Mouse (Mus musculus): ENCODE measurements around the gene Guca2b.
"Not testable (repeated sequence)": the region's sequence is repeated elsewhere in the genome, so short reads cannot be mapped to it uniquely, and the experiment has no call there.

Guca2b gene

GRCm38 (mm10) chr4:119657011-119657410, 1.7 kb downstream of the Guca2b start:
- DNase-seq (ENCODE audit: low spot score) = no peak

- DNase-seq (ENCODE audit: low spot score) = no peak
Observed at GRCm38 (mm10) chr4:119642666-119643065, 16.1 kb downstream of the Guca2b start.

- DNase-seq (ENCODE audit: low spot score) = no peak
Observed at GRCm38 (mm10) chr4:119638656-119639055, 20.1 kb downstream of the Guca2b start.

GRCm38 (mm10) chr4:119637946-119638345, 20.8 kb downstream of the Guca2b start:
- DNase-seq (ENCODE audit: low spot score) = no peak

- peak; percentile 26 for DNase-seq (ENCODE audit: low spot score)
Observed at GRCm38 (mm10) chr4:119637176-119637845, 21.4 kb downstream of the Guca2b start, which contains the start of gene Guca2a. Guca2a (plus strand) TSS chr4:119637704.

- no peak for DNase-seq (ENCODE audit: low spot score)
Observed at GRCm38 (mm10) chr4:119636731-119637130, 22.0 kb downstream of the Guca2b start.

GRCm38 (mm10) chr4:119635686-119636085, 23.1 kb downstream of the Guca2b start:
- DNase-seq (ENCODE audit: low spot score) = no peak

- no peak for DNase-seq (ENCODE audit: low spot score)
Observed at GRCm38 (mm10) chr4:119634908-119635660, 23.7 kb downstream of the Guca2b start.

GRCm38 (mm10) chr4:119633948-119634347, 24.8 kb downstream of the Guca2b start:
- no peak for DNase-seq (ENCODE audit: low spot score)

- DNase-seq (ENCODE audit: low spot score) = no peak
Observed at GRCm38 (mm10) chr4:119633342-119633741, 25.4 kb downstream of the Guca2b start.

GRCm38 (mm10) chr4:119632721-119633120, 26.0 kb downstream of the Guca2b start:
- DNase-seq (ENCODE audit: low spot score) = no peak

GRCm38 (mm10) chr4:119631115-119631919, 27.4 kb downstream of the Guca2b start:
- peak; percentile 47 for DNase-seq (ENCODE audit: low spot score)

GRCm38 (mm10) chr4:119628363-119628762, 30.4 kb downstream of the Guca2b start:
- not testable (repeated sequence) for DNase-seq (ENCODE audit: low spot score)

- no peak for DNase-seq (ENCODE audit: low spot score)
Observed at GRCm38 (mm10) chr4:119627317-119627716, 31.4 kb downstream of the Guca2b start.

- DNase-seq (ENCODE audit: low spot score) = no peak
Observed at GRCm38 (mm10) chr4:119626876-119627275, 31.9 kb downstream of the Guca2b start.

- no peak for DNase-seq (ENCODE audit: low spot score)
Observed at GRCm38 (mm10) chr4:119626081-119626645, 32.6 kb downstream of the Guca2b start.

- no peak for DNase-seq (ENCODE audit: low spot score)
Observed at GRCm38 (mm10) chr4:119614724-119615123, 44.0 kb downstream of the Guca2b start.

- DNase-seq (ENCODE audit: low spot score) = no peak
Observed at GRCm38 (mm10) chr4:119614078-119614477, 44.7 kb downstream of the Guca2b start.

- no peak for DNase-seq (ENCODE audit: low spot score)
Observed at GRCm38 (mm10) chr4:119609488-119609887, 49.3 kb downstream of the Guca2b start.
